Mouse (Mus musculus) G1E (cell line): ENCODE measurements around the gene Wwc2. TPM values are rescaled to one million over a fixed set of nuclear protein-coding genes. Genes with fewer than 3 reads are reported as not detected.

Experiments used
- ATAC-seq: 2 replicates; pipeline ENCODE4 v1.8.0; 2016; ENCODE audit warnings: mild to moderate bottlenecking; ENCODE audit not compliant: insufficient number of reproducible peaks, poor library complexity, low FRiP score, severe bottlenecking; ENCODE audit errors: extremely low read depth
- DNase-seq: peaks from one replicate; pipeline ENCODE4 v3.0.0; 2012; ENCODE audit warnings: low spot score
- H3K27me3 ChIP-seq: 2 replicates; pipeline ENCODE4 v1.6.1; 2012; ENCODE audit warnings: mild to moderate bottlenecking, low read length, inconsistent platforms; ENCODE audit not compliant: insufficient read depth
- H3K36me3 ChIP-seq: replicated peaks from 2 replicates; pipeline ENCODE3; 2012; ENCODE audit warnings: mild to moderate bottlenecking, inconsistent platforms
- H3K4me1 ChIP-seq: 2 replicates; pipeline ENCODE4 v1.6.1; 2012; ENCODE audit warnings: low read depth, low read length, inconsistent platforms, mixed read lengths; ENCODE audit not compliant: insufficient read depth
- H3K4me3 ChIP-seq: 2 replicates; pipeline ENCODE4 v1.5.1; 2012; ENCODE audit warnings: low read depth, mild to moderate bottlenecking, inconsistent platforms, low read length, moderate library complexity, mixed read lengths
- H3K9me3 ChIP-seq: replicated peaks from 2 replicates; pipeline ENCODE4 v1.6.1; 2012; ENCODE audit warnings: inconsistent platforms
- CTCF ChIP-seq: IDR thresholded peaks from 2 replicates; pipeline ENCODE4 v1.5.1; 2012; ENCODE audit warnings: low read depth, low read length, inconsistent platforms, mixed read lengths
- GATA1 ChIP-seq: IDR thresholded peaks from 2 replicates; pipeline ENCODE4 v1.6.1; 2012; ENCODE audit warnings: borderline replicate concordance, low read length, inconsistent platforms, mixed read lengths
- GATA2 ChIP-seq: IDR thresholded peaks from 2 replicates; pipeline ENCODE4 v1.6.1; 2012; ENCODE audit warnings: low read depth, low read length, inconsistent platforms, borderline replicate concordance
- POLR2AphosphoS5 ChIP-seq: IDR thresholded peaks from 2 replicates; pipeline ENCODE4 v1.6.1; 2012; ENCODE audit warnings: low read depth, low read length, inconsistent platforms; ENCODE audit not compliant: insufficient replicate concordance
- TAL1 ChIP-seq: conservative IDR thresholded peaks from 2 replicates; pipeline ENCODE4 v1.6.1; 2012; ENCODE audit warnings: low read depth, low read length, inconsistent platforms, mixed read lengths
- polyA plus RNA-seq: library from polyadenylated mRNA; stranded (reverse); fragments of >175 nt; gene quantifications from 2 replicates; pipeline ENCODE4 v1.2.3, GENCODE M21; 2012
- total RNA-seq, 2 experiments: library from RNA; stranded (forward) in 1 of 2; stranded (reverse) in 1 of 2; fragments of 200-1000 nt in 1 of 2; fragments of >200 nt in 1 of 2; fragmentation: Nextera tagmentation in 1 of 2; gene quantifications; 2 replicates each; pipeline ENCODE4 v1.2.3; 2014 to 2017

The Wwc2 gene
- total and polyA plus RNA-seq, 3 experiments, result 4.0 to 8.1 (median 7.4) TPM

DNA sequence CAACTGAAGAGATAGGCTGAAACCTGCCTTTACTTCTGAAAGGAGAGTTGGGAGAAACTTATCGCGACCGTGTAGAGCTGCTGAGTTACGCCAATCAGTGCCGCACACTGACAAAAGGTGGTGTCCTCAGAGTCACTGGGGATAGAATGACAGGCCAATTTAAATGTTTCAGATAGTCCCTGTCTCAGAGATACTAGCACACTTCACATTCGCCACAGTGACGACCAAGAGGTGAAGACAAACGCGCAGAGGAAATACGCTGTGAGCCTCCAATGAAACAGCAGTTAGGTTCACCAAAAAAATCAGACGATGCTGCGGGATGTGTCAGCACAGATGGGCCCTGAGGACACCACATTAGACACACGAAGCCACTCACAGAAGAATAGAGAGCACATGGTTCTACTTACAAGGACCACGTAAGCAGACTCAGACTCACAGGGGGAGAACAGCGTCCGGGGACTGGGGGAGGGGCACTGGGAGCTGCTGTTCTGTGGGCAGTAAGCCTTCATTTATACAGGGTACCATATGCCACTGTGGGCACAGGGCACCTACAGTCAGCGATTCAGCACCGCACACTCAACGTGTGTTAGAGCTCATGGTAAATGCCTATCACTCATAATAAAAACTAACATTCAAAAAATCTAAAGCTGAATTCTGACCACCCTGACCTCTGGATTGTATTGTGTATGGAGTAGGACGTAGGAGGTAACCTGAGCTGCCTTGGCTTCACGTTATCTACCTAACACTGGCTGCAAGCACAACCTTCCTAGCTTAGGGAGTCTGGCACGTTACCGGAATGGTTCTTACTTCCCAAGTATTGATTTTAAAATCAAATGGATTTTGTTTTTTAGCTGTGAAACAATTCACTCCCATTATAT is 100.5 kb downstream of the Wwc2 start:
- no peak for ATAC-seq
- Histone ChIP-seq H3K27me3 (no peaks in the 10 kb centered on the region), H3K4me1 (no peaks in the 10 kb centered on the region), H3K36me3 (peaks cover 49% of the 10 kb centered on the region), H3K4me3 (no peak overlapping the region), H3K9me3 (no peaks in the 10 kb centered on the region)
- DNase-seq, result no peak
- TF ChIP-seq GATA2 (no peak), POLR2AphosphoS5 (no peak), GATA1 (no peak), CTCF (no peak), TAL1 (no peak)

DNA sequence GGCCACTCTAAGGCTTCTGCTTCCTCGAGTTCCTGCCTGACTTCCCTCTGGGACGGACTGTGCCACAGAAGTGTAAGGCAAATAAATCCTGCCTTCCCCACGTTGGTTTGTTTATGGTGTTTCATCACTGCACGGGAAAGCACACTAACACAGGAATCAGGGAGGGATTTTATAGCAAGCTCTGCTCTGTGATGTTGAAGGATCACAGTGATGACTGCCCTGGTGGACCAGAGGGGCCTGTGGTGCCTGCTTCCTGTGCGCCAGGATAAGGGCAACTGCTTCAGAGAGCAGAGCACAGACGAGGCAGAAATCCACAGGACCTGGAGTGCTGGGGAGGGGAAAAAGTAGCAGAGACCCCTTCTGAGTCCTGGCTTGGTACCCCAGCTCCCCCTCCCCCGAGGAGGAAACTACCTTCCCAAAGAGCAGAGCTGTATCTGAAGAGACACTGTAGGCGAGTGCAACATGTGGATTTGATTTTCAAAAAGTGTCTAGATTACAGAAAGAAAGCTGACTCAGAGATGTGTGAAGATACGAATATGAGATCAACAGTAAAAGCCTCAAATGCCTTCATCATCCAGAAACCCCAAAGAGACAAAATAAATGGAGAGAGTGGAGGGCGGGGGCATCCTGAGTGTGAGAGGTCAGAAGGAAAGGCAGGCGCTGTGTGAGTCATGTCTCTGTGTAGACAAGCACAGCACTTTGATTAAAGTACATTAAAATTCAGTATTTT is 101.7 kb downstream of the Wwc2 start:
- H3K36me3 ChIP-seq, result peaks cover 52% of the 10 kb centered on the region
- H3K27me3 ChIP-seq, result no peaks in the 10 kb centered on the region
- H3K4me1 ChIP-seq, result no peaks in the 10 kb centered on the region
- ATAC-seq (no peak), DNase-seq (no peak)
- no peak overlapping the region for H3K4me3 ChIP-seq
- H3K9me3 ChIP-seq, result no peaks in the 10 kb centered on the region
- TF ChIP-seq CTCF, result no peak
- TF ChIP-seq GATA1, result no peak
- TF ChIP-seq POLR2AphosphoS5, result no peak
- TF ChIP-seq TAL1, result no peak
- TF ChIP-seq GATA2, result no peak

DNA sequence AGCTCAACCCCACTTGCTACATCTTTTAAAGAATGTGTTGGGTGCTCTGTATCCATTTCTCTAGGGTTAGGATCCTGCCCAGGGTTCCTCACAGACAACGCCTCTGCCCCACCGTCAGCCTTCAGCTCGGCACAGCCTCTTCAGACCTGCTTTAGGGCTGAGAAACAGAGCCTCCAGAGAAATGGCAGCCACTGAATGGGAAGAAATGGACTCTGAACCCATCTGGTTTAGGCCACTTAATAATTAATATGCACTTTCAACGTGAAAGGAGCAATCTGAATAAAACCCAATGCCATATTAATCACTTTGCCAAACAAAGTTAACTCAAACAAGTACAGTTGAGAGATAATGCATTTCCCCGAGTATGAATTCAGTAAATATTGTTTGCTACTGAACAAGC is 106.4 kb downstream of the Wwc2 start:
- Histone ChIP-seq H3K4me1 (no peaks in the 10 kb centered on the region), H3K4me3 (no peak overlapping the region), H3K9me3 (no peaks in the 10 kb centered on the region), H3K27me3 (no peaks in the 10 kb centered on the region), H3K36me3 (peaks cover 69% of the 10 kb centered on the region)
- DNase-seq (no peak), ATAC-seq (no peak)
- no peak for TF ChIP-seq POLR2AphosphoS5

GRCm38 (mm10) chr8:47883739-47884138 is 107.0 kb downstream of the Wwc2 start:
- no peak for TF ChIP-seq TAL1
- TF ChIP-seq CTCF, result no peak
- no peak for TF ChIP-seq GATA2
- TF ChIP-seq POLR2AphosphoS5, result no peak
- TF ChIP-seq GATA1, result no peak
- H3K4me1 ChIP-seq, result no peaks in the 10 kb centered on the region
- no peak for ATAC-seq
- H3K27me3 ChIP-seq, result no peaks in the 10 kb centered on the region
- no peaks in the 10 kb centered on the region for H3K9me3 ChIP-seq
- no peak for DNase-seq
- no peak overlapping the region for H3K4me3 ChIP-seq
- peaks cover 68% of the 10 kb centered on the region for H3K36me3 ChIP-seq

- TF ChIP-seq GATA2 (no peak), POLR2AphosphoS5 (no peak), CTCF (no peak), GATA1 (no peak), TAL1 (no peak)
- Histone ChIP-seq H3K9me3 (no peaks in the 10 kb centered on the region), H3K4me1 (no peaks in the 10 kb centered on the region), H3K4me3 (no peak overlapping the region), H3K27me3 (no peaks in the 10 kb centered on the region), H3K36me3 (peaks cover 81% of the 10 kb centered on the region)
- DNase-seq, result no peak
- no peak for ATAC-seq
Observed at GRCm38 (mm10) chr8:47878516-47878915, 112.2 kb downstream of the Wwc2 start.

GRCm38 (mm10) chr8:47875865-47876264 is 114.9 kb downstream of the Wwc2 start:
- TF ChIP-seq TAL1 (no peak), GATA2 (no peak), POLR2AphosphoS5 (no peak), CTCF (no peak), GATA1 (no peak)
- Histone ChIP-seq H3K4me3 (no peak overlapping the region), H3K4me1 (no peaks in the 10 kb centered on the region), H3K36me3 (peaks cover 79% of the 10 kb centered on the region), H3K9me3 (no peaks in the 10 kb centered on the region), H3K27me3 (no peaks in the 10 kb centered on the region)
- DNase-seq (no peak), ATAC-seq (no peak)
